Mouse (Mus musculus): ENCODE measurements around the gene Tescl.

GRCm38 (mm10) chr7:24288512-24288911 is 45.2 kb downstream of the Tescl start:
- TF ChIP-seq CTCF (IDR thresholded peaks at IDR 0.05; ENCODE audit: insufficient read depth, low read depth, low read length): no peak
- no peak for TF ChIP-seq POLR2A (IDR thresholded peaks at IDR 0.05; ENCODE audit: insufficient read depth, low read depth, low read length)

Data from olfactory bulb, adult 2 months (tissue).